Mouse (Mus musculus) inflammation-experienced regulatory T-cells, adult 6 months (primary cell): ENCODE measurements around the gene Capn5. TPM values are rescaled to one million over a fixed set of nuclear protein-coding genes. Genes with fewer than 3 reads are reported as not detected.

Source experiments
- ATAC-seq: one replicate; pipeline ENCODE4 v1.8.0; 2017
- polyA plus RNA-seq, 3 experiments: library from polyadenylated mRNA; unstranded; fragments of 100-300 nt; shearing (Covaris generic); gene quantifications; one replicate each; pipeline ENCODE4 v1.2.1; 2017

Capn5 gene
- polyA plus RNA-seq, 3 experiments from 2014 or later = 0.77 to 3.2 (median 2.4) TPM

DNA sequence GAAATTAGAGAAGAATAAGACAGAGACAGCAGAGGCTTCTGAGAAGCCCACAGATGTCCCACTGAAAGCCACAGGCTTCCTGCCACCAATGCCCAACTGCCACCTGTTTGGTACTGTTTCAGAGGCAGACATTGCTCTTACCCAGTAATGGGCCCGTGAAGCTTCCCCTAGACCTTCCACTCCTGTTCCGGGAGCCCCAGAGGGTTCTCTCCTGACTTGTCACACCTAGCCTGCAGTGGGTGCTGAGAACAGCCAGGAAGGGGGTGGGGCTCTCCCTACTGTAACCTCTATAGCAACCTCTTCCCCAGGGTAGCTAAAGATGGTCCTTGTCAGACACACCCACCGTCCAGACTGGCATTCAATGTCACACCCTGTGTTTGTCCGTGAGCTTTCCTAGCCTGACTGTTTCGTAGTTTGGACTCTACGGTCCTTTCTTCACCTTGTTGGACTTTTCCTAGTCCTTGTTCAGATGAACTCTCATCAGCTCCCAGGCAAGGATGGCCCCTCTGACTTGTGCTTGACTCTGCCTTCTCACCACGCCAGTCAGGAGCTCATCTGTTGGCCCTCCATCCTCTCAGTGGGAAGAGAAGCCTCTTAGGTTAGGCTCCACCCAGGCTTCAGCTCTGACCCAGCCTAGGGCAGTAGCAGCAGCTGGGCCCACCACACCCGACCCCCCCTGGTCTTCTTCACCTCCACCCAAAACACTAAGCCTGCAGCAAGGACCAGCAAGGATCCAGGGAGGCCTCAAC, 1.6 kb downstream of the Capn5 start:
- no peak for ATAC-seq

DNA sequence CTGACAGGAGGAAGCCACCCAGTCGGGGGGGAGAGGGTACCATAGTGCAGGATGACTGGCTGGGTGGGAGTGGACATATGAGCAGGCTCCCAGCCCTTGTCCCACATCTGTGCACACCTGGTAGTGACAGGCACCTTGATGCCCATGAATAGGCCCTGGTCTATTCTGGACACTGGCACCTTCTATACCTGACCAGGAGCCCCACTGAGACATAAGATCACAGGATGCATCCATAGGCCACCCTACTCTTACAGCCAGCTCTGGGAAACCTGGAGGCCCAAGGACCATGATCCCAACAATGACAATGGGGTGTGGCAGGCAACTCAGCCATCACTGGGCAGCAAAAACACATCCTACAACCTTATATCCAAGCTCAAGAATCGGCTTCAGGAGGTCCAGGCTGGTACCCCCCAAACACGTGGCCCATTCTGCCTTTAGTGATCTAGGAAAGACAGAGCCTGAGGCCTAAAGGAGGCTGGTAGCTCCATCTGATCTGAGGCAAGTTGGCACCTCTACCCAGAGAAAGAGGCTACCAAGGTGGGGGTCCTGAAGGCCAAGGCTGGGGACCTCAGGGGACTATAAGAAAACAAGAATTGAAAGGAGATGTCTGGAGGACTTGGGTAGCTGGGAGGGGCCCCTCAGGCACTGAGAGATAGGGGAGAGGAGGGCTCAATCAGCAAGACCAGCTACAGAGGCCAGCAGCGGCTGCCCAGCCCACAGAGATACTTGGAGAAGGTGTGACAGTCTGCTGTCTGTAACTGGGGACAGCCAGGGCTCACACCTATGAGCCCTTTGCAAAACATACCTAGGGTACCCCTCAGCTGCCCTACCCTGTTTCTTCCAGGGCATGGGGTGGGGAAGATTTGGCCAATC, 3.0 kb downstream of the Capn5 start:
- ATAC-seq = no peak

- ATAC-seq = no peak
These were observed 4.7 kb downstream of the Capn5 start for GRCm38 (mm10) chr7:98173408-98173807.

DNA sequence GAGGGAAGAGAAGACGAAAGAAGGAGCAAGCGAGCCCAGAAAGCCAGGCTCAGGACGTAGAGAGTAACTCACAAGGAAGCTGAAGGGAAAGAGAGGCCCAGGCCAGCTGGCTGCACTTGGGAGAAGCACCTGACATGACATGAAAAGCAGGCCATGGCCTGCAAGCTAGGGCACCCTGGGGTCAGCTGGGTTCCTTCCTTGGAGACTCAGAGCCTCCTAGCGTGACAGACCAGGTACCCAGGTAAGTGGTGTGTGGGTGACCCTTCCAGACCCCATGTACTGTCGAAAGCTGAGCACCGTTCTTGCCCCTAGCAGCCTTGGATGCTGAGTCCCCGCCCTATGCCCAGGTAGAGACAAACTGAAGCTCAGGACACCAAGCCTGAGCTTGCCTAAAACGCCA, 5.4 kb downstream of the Capn5 start:
- no peak for ATAC-seq

DNA sequence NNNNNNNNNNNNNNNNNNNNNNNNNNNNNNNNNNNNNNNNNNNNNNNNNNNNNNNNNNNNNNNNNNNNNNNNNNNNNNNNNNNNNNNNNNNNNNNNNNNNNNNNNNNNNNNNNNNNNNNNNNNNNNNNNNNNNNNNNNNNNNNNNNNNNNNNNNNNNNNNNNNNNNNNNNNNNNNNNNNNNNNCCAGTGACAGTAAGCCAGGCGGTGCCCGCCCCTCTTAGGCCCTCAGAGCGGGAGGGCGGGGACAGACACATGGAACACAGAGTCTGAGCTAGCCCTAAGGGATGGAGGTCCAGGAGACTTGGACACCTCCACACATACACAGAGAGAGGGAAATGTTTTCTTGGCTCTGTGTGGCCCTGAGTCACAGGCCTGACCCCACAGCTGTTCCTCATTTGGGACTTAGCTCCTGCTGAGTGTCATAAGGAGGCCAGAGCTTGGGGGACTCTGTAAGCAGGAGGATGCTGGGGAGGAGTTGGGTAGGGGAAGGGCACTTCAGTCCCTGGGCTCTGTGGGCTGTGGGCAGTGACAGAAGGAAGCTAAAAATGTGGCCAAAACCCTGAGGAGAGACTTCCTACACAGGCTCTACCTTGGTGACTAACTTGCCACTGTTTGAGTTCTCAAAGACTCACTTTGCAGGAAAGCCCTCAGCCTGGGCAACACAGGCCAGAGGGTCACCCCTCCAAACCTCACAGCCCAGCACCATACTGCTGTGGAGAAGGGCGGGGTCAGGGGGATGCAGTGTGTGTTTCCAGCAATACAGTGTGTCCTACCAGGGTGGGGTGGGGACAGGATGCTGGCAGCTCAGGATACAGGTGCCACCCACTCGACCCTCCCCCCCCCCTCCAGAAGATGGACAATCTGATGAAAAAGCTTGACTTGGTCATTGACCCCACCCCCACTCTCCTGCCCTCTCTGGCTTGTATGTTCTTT, 6.7 kb downstream of the Capn5 start:
- no peak for ATAC-seq

GRCm38 (mm10) chr7:98164999-98165528, 13.0 kb downstream of the Capn5 start:
- peak; percentile 76 for ATAC-seq

GRCm38 (mm10) chr7:98164382-98164998, 13.6 kb downstream of the Capn5 start:
- no peak for ATAC-seq

GRCm38 (mm10) chr7:98163700-98164099, 14.4 kb downstream of the Capn5 start:
- ATAC-seq = no peak

GRCm38 (mm10) chr7:98162239-98162638, 15.8 kb downstream of the Capn5 start:
- ATAC-seq = no peak

DNA sequence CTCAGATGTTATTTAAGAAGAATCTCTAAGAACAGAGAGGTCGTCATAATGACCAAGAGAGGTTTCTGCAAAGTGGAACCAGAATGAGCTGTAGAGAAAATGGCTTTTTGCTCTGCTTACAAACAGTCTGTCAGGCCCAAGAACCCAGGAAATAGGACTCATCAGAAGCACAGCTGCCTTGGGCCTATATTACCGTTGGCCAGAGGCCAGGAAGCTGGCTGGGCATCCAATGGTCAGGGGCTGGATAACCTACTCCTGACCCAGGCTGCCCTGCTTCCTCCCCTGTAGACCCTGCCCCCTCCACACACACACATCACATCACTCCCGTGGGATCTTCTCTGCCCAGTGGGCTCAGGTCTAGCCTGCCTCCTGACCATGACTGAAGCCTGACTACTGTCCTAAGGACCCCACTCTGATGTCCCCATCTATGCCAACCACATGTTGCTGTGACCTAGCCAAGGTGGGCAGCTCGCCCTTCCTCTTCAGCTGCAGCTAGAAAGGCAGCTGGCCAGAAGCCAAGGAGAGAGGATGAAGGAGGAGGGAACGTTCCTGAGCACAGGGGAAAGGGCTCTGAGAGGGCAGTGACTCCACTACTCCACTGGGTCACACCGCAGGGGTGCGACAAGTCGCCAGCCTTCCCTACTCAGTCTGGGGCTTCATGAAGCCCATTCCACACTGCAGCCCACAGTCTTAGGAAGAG, 17.9 kb downstream of the Capn5 start:
- ATAC-seq = no peak

- ATAC-seq = no peak
These were observed 19.6 kb downstream of the Capn5 start for GRCm38 (mm10) chr7:98158481-98158880.

GRCm38 (mm10) chr7:98157636-98158332, 20.3 kb downstream of the Capn5 start:
- no peak for ATAC-seq

GRCm38 (mm10) chr7:98156280-98156665, 21.8 kb downstream of the Capn5 start:
- ATAC-seq = no peak

DNA sequence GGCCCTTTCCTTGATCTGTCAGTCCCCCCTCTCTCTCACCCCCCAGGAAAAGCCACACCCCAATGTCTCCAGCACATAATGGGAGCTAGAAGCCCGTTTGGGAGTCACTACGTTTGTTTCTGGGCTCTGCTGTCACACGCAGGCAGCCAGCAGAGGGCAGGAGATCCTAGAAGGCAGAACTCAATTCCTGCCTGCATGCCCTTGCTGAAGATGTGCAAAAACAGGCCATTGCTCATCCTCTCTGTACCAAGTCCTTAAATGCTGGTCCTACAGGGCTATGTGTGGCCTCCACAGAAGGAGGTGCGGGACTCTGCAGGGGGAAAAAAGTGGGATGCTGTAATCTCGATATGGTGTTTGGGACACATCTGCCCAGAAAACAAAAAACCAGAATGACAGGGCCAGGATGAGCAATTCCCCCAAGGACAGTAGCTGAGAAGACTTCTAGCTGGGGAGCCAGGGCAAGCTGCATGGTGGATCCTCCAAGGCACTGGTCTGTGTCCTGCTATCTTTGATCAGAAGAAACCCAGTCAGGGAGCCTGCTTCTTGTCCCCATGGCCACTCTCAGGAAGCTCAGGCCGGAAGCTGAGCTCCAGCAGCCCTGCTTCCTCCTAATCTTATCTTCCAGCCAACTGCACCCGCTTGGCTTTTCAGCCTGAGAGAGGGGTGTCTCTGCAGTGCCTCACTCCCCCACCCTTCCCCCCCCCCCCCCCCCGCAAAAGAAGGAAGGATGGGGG, 22.4 kb downstream of the Capn5 start:
- ATAC-seq = peak; percentile 56

- no peak for ATAC-seq
These were observed 24.2 kb downstream of the Capn5 start for GRCm38 (mm10) chr7:98153892-98154291.

DNA sequence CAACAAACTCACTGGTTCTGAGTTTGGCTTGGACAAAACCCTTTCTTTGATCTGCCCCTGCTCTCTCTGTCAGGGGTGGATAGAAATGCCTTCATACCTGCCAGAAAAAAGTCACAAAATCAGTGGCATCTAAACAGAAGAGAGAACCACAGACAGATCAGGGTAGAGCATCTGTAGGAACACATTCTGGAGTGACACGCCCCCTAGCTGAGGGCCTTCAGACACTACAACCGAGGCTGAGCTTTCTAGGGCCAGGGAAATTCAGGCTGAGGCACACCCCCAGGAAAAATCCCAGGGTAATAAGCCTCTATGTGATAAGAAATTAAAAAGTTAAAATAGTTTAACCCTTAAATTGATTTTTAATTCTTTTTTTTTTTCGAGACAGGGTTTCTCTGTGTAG, 24.7 kb downstream of the Capn5 start:
- ATAC-seq = no peak

DNA sequence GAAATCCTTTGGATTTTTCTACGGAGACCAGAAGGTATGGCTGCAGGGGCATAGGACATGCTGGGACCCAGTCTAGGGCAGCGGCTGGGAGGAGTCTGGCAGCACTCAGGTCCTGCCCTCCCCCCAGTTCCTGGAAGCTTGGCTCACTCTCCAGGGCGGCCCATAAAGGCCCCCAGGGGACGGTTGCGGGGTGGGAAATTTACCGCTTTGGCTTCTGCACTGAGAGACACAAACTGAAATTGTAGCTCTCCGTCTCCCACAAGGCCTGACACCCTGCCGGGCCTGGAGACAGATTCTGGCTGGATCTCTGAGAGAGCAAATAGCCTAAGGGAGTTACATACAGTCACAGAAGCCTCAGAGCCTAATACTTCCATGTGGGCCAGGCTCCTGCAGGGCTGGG, 25.7 kb downstream of the Capn5 start:
- ATAC-seq = no peak

- no peak for ATAC-seq
These were observed 27.5 kb downstream of the Capn5 start for GRCm38 (mm10) chr7:98150525-98150924.

DNA sequence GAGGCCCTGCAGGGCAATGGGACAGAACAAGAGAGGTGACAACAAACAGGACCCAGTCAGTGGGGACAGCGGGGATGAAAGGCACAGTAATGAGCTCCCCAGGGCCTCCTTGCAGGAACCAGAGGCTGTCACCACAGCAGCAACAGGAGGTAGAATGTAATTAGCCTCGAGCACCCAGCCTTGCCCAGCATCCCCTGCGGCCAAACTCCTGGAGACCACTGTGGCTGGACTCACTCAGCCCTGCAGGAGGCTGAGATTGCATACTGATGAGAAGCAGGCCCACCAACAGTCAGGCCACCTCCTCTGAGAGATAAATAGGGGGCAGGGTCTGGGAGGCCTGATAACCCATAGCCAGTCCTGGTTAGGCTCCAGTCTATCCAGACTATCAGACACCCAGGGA, 28.3 kb downstream of the Capn5 start:
- ATAC-seq = no peak
